Mouse (Mus musculus) heart, postnatal 25 days (tissue): ENCODE data around the gene Ctr9. TPM values are rescaled to one million over a fixed set of nuclear protein-coding genes. Genes with fewer than 3 reads are reported as not detected.

Source experiments
- DNase-seq: peaks from one replicate; pipeline ENCODE4 v3.0.0; 2022; ENCODE audit warnings: low spot score
- intact Hi-C: fragments of 180-260 bp; cut with DNase I; formaldehyde crosslinking; loops from one replicate; pipeline ENCODE4 v1.15.1; 2025
- total RNA-seq, 2 experiments: library from RNA; stranded (reverse); gene quantifications; 2 replicates each; pipeline ENCODE4 v1.2.3; 2021

Ctr9 gene
- total RNA-seq, 2 experiments from 2014 or later: 15.2 to 19.3 TPM

- intact Hi-C loops: loop anchor here (1.0 to 5.0 kb wide), 2 partner anchors 39 to 74 kb away; no protein-coding TSS in a partner anchor
Observed at GRCm38 (mm10) chr7:111082822-111083732, 54.3 kb downstream of the Ctr9 start, which contains the start of gene Eif4g2. Gene Eif4g2 (minus strand): TSS chr7:111083030.

GRCm38 (mm10) chr7:111083733-111084120 lies 55.0 kb downstream of the Ctr9 start:
- intact Hi-C loops: loop anchor here (5.0 kb wide), 1 partner anchor 74 kb away; no protein-coding TSS in a partner anchor
- no peak for DNase-seq

More at GRCm38 (mm10) chr7:111082822-111083732, 54.3 kb downstream of the Ctr9 start, which contains the start of gene Eif4g2:
- peak; percentile 99 for DNase-seq

DNA sequence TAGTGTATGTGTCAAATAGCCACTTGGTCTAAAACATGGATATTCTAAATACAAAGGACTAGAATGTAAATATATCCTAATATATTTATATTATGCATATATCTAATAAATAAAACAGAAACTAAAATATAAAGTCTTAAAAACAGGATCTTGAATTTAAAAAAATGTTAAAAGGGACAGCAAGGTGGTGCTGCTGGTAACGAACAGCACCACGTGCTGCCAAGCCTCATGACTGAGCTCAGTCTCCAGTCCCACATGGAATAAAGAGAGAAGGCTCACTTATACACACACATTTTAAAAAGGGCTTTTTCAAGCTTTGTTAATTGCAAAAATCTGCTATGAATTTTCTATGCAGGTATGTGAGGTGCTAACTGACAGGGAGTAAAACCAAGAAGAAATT lies 55.7 kb downstream of the Ctr9 start:
- no peak for DNase-seq
- intact Hi-C loops: loop anchor here (5.0 kb wide), 1 partner anchor 73 kb away; no protein-coding TSS in a partner anchor

- intact Hi-C loops: no loop called here
- DNase-seq: no peak
Observed at GRCm38 (mm10) chr7:111085153-111085552, 56.4 kb downstream of the Ctr9 start.

GRCm38 (mm10) chr7:111095169-111095568 lies 66.4 kb downstream of the Ctr9 start:
- no peak for DNase-seq
- intact Hi-C loops: no loop called here

GRCm38 (mm10) chr7:111098196-111098595 lies 69.4 kb downstream of the Ctr9 start:
- DNase-seq: no peak
- intact Hi-C loops: no loop called here

Other genes with a start within 250 kb of the Ctr9 start
- gene Rnf141, start 184.5 kb upstream of the Ctr9 start, total RNA-seq: 10 to 100 TPM; 31.9 to 41.0 TPM
- gene Lyve1, start 165.7 kb upstream of the Ctr9 start, total RNA-seq: 10 to 100 TPM; 21.8 to 22.0 TPM
- 10 to 100 TPM; 10.6 to 16.1 TPM for gene Mrvi1, start 46.5 kb upstream of the Ctr9 start, total RNA-seq
- 1,000 to 10,000 TPM in 1 of 2 experiments, 100 to 1,000 TPM in 1; 975 to 1,085 TPM for gene Eif4g2, start 54.1 kb downstream of the Ctr9 start, total RNA-seq